Mouse (Mus musculus) liver, adult 2 months (tissue): ENCODE measurements around the gene Ripor1. TPM values are rescaled to one million over a fixed set of nuclear protein-coding genes. Genes with fewer than 3 reads are reported as not detected.

Source experiments
- DNase-seq: peaks from one replicate; pipeline ENCODE4 v3.0.0-alpha.2; 2011; ENCODE audit warnings: low read depth, low spot score; ENCODE audit errors: extremely low read depth
- H3K27ac ChIP-seq: fragments of 200-500 bp; replicated peaks from 2 replicates; pipeline ENCODE4 v1.5.1; 2012; ENCODE audit warnings: low read depth, mild to moderate bottlenecking, control low read depth, inconsistent platforms, low read length; ENCODE audit not compliant: insufficient read depth
- H3K27me3 ChIP-seq: fragments of 200-500 bp; 2 replicates; pipeline ENCODE4 v1.6.1; 2012; ENCODE audit warnings: mild to moderate bottlenecking, moderate library complexity, low read length, inconsistent platforms; ENCODE audit not compliant: control insufficient read depth, insufficient read depth
- H3K36me3 ChIP-seq: fragments of 200-500 bp; 2 replicates; pipeline ENCODE4 v1.6.1; 2012; ENCODE audit warnings: low read length, inconsistent platforms; ENCODE audit not compliant: control insufficient read depth, insufficient read depth
- H3K4me1 ChIP-seq: fragments of 200-500 bp; 2 replicates; pipeline ENCODE4 v1.6.1; 2011; ENCODE audit warnings: low read length; ENCODE audit not compliant: control insufficient read depth, insufficient read depth
- H3K4me3 ChIP-seq: fragments of 200-500 bp; 2 replicates; pipeline ENCODE4 v1.5.1; 2011; ENCODE audit warnings: low read depth, mild to moderate bottlenecking, control low read depth, low read length, moderate library complexity; ENCODE audit not compliant: insufficient read depth
- H3K79me2 ChIP-seq: fragments of 200-500 bp; 2 replicates; pipeline ENCODE4 v1.6.1; 2012; ENCODE audit warnings: inconsistent platforms, mild to moderate bottlenecking, low read length, moderate library complexity; ENCODE audit not compliant: control insufficient read depth, insufficient read depth
- H3K9ac ChIP-seq: fragments of 200-500 bp; 2 replicates; pipeline ENCODE4 v1.6.1; 2012; ENCODE audit warnings: low read depth, mild to moderate bottlenecking, control low read depth, inconsistent platforms, low read length
- CTCF ChIP-seq: fragments of 200-500 bp; IDR thresholded peaks from 2 replicates; pipeline ENCODE4 v1.5.1; 2011; ENCODE audit warnings: low read depth, low read length, control low read depth
- POLR2A ChIP-seq: fragments of 200-500 bp; IDR thresholded peaks from 2 replicates; pipeline ENCODE4 v1.6.1; 2011; ENCODE audit warnings: low read length, control low read depth; ENCODE audit not compliant: insufficient read depth; ENCODE audit errors: extremely low read depth
- WGBS: fragments of 180-500 bp; shearing (Covaris S2); methylation state at CpG from one replicate; pipeline ENCODE4 v1.1.7; 2018; 5-methylcytosine and 5-hydroxymethylcytosine counted together
- polyA plus RNA-seq: library from polyadenylated mRNA; depleted of rRNA; stranded (reverse); fragments of >200 nt; gene quantifications from 2 replicates; pipeline ENCODE4 v1.2.3, GENCODE M21; 2012; rRNA removed
- total RNA-seq: library from RNA; depleted of rRNA; stranded (reverse); fragments of >200 nt; gene quantifications from 2 replicates; pipeline ENCODE4 v1.2.3, GENCODE M21; 2014; rRNA removed

The Ripor1 gene
- total and polyA plus RNA-seq, 2 experiments: 1.3 to 7.4 TPM

DNA sequence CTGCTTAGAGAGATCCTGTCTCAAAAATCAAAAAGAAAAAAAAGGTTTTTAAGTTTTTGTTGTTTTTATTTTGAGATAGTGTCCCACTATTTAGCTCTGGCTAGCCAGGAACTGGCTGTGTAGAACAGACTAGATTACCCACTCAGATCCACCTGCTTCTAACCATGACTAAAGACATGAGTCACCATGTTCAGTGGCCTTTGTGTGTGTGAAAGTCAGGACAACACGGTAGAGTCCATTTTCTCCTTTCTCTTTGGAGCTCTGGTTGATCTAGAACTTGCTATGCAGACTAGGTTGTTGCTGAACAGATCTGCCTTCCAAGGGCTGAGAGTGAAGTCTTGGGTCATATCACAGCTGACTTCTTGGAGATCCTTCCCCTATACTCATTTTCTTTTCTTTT lies 34.8 kb downstream of the Ripor1 start:
- H3K4me1 ChIP-seq: peaks cover 7% of the 10 kb centered on the region
- H3K27me3 ChIP-seq: no peaks in the 10 kb centered on the region
- TF ChIP-seq POLR2A (no peak), CTCF (no peak)
- 64% methylated on average over 1 of the region's 1 CpGs for WGBS
- H3K9ac ChIP-seq: no peak overlapping the region
- H3K79me2 ChIP-seq: peaks cover 21% of the 10 kb centered on the region
- H3K27ac ChIP-seq: no peak overlapping the region
- no peak overlapping the region for H3K4me3 ChIP-seq
- H3K36me3 ChIP-seq: peaks cover 3% of the 10 kb centered on the region; the same call in 1 of the 2 replicates
- no peak for DNase-seq

DNA sequence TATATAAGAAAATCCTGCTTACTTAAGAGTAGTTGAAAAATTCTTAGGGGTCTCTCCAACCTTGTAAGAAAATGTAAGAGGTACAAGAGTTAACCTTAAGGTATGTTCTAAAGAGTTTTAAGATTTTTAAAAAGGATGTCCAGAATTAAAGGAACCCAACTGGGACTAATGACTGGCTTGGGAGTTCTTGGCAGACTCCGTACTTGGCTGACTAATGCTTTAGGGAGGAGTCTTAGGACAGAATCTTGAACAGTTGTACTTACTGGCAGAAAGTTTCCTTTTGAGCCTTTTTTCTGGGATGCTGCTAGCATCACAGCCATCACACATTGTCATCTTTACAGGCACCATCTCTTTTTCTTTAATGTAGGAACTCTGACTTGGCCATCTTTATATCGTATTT lies 35.5 kb downstream of the Ripor1 start:
- TF ChIP-seq CTCF (no peak), POLR2A (no peak)
- Histone ChIP-seq H3K4me1 (peaks cover 7% of the 10 kb centered on the region), H3K27me3 (no peaks in the 10 kb centered on the region), H3K36me3 (peaks cover 6% of the 10 kb centered on the region), H3K79me2 (peaks cover 21% of the 10 kb centered on the region), H3K27ac (no peak overlapping the region), H3K9ac (no peak overlapping the region), H3K4me3 (no peak overlapping the region)
- peak; percentile 28 for DNase-seq
- WGBS: 66% methylated on average over 2 of the region's 2 CpGs

GRCm38 (mm10) chr8:105645205-105645604 lies 40.1 kb downstream of the Ripor1 start:
- no peak for TF ChIP-seq CTCF
- H3K36me3 ChIP-seq: peaks cover 8% of the 10 kb centered on the region
- DNase-seq: no peak
- H3K9ac ChIP-seq: no peak overlapping the region
- H3K4me3 ChIP-seq: no peak overlapping the region
- peaks cover 1% of the 10 kb centered on the region; the same call in 1 of the 2 replicates for H3K4me1 ChIP-seq
- 93% methylated on average over 1 of the region's 1 CpGs for WGBS
- H3K27ac ChIP-seq: no peak overlapping the region
- H3K27me3 ChIP-seq: no peaks in the 10 kb centered on the region
- H3K79me2 ChIP-seq: peaks cover 13% of the 10 kb centered on the region; the same call in 1 of the 2 replicates

DNA sequence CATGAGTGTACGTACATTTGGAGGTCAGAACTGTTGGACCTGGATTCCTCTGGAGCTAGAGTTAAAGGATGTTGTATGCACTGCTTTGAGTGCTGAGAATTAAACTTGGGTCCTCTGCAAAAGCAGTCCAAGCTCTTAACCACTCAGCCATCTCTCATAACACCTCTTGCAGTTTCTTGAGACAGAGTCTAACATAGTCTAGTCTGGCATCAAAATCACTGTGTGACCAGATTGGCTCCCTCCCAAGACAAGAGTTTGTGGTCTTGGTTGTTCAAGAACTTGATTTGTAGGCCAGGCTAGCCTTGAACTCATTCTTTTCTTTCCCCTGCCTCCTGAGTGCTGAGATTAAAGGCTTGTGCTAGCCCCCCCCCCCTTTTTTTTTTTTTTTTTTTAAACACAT lies 43.9 kb downstream of the Ripor1 start:
- 94% methylated on average over 1 of the region's 1 CpGs for WGBS
- Histone ChIP-seq H3K4me3 (no peak overlapping the region), H3K27me3 (no peaks in the 10 kb centered on the region), H3K79me2 (peaks cover 19% of the 10 kb centered on the region; the same call in 1 of the 2 replicates), H3K36me3 (peaks cover 6% of the 10 kb centered on the region), H3K9ac (no peak overlapping the region), H3K27ac (no peak overlapping the region), H3K4me1 (peaks cover 1% of the 10 kb centered on the region; the same call in 1 of the 2 replicates)
- DNase-seq: no peak
- TF ChIP-seq CTCF: no peak
- TF ChIP-seq POLR2A: no peak

DNA sequence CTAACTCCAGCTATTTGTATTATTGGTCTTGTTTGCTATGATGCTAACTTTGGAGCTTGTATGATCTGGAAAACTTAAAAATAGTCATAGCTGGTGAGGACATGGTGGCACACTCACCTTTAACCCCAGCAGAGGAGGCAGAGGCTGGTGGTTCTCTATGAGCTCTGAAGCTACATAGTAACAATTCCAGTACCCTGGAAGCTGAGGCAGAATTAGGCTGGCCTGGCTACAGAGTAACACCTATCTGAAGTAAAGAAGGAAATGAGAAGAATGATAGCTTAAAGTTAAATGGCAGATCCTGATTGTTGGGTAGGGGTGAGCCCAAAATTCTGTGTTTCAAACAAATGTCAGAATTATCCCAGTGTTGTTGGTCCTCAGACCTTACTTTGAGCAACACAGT lies 52.6 kb downstream of the Ripor1 start:
- no peak overlapping the region for H3K27ac ChIP-seq
- H3K4me1 ChIP-seq: no peaks in the 10 kb centered on the region
- H3K9ac ChIP-seq: no peak overlapping the region
- DNase-seq: no peak
- H3K36me3 ChIP-seq: peaks cover 3% of the 10 kb centered on the region; the same call in 1 of the 2 replicates
- peaks cover 12% of the 10 kb centered on the region; the same call in 1 of the 2 replicates for H3K79me2 ChIP-seq
- no peak overlapping the region for H3K4me3 ChIP-seq
- no peak for TF ChIP-seq POLR2A
- TF ChIP-seq CTCF: no peak
- no peaks in the 10 kb centered on the region for H3K27me3 ChIP-seq

- Histone ChIP-seq H3K4me1 (no peaks in the 10 kb centered on the region), H3K27me3 (no peaks in the 10 kb centered on the region), H3K9ac (no peak overlapping the region), H3K79me2 (peaks cover 3% of the 10 kb centered on the region; the same call in 1 of the 2 replicates), H3K27ac (no peak overlapping the region), H3K4me3 (no peak overlapping the region), H3K36me3 (peaks cover 18% of the 10 kb centered on the region)
- TF ChIP-seq POLR2A: no peak
- peak; percentile 16; the same call in 1 of the 2 replicates for TF ChIP-seq CTCF
- peak; percentile 35 for DNase-seq
- WGBS: 79% methylated on average over 3 of the region's 3 CpGs
Observed at GRCm38 (mm10) chr8:105661167-105661566, 56.1 kb downstream of the Ripor1 start.

Other genes with a start within 250 kb of the Ripor1 start
- under 0.01 and 0.13 TPM in 2 replicates for gene Plekhg4, start 232.0 kb upstream of the Ripor1 start, total RNA-seq
- gene Plekhg4, start 232.0 kb upstream of the Ripor1 start, polyA plus RNA-seq: 0.09 TPM in 1 of 2 replicates, not detected in the other
- not detected in 2 replicates for gene Kctd19, start 191.8 kb upstream of the Ripor1 start, total RNA-seq
- gene Kctd19, start 191.8 kb upstream of the Ripor1 start, polyA plus RNA-seq: not detected in 2 replicates
- gene Lrrc36, start 191.7 kb upstream of the Ripor1 start, total RNA-seq: not detected in 2 replicates
- not detected in 2 replicates for gene Lrrc36, start 191.7 kb upstream of the Ripor1 start, polyA plus RNA-seq
- gene Tppp3, start 133.7 kb upstream of the Ripor1 start, total RNA-seq: 0.47 and 0.65 TPM in 2 replicates
- 0.51 and 0.80 TPM in 2 replicates for gene Tppp3, start 133.7 kb upstream of the Ripor1 start, polyA plus RNA-seq
- gene Zdhhc1, start 108.4 kb upstream of the Ripor1 start, total RNA-seq: 1.9 and 2.3 TPM in 2 replicates
- 2.3 and 4.5 TPM in 2 replicates for gene Zdhhc1, start 108.4 kb upstream of the Ripor1 start, polyA plus RNA-seq
- gene Hsd11b2, start 86.5 kb upstream of the Ripor1 start, total RNA-seq: not detected in 2 replicates
- 0.09 and 0.12 TPM in 2 replicates for gene Hsd11b2, start 86.5 kb upstream of the Ripor1 start, polyA plus RNA-seq
- 63.5 and 85.9 TPM in 2 replicates for gene Atp6v0d1, start 39.2 kb upstream of the Ripor1 start, total RNA-seq
- gene Atp6v0d1, start 39.2 kb upstream of the Ripor1 start, polyA plus RNA-seq: 77.2 and 82.0 TPM in 2 replicates
- 14.6 and 15.6 TPM in 2 replicates for gene Ctcf, start 31.3 kb downstream of the Ripor1 start, total RNA-seq
- 6.6 TPM in 2 replicates for gene Ctcf, start 31.3 kb downstream of the Ripor1 start, polyA plus RNA-seq
- not detected in 2 replicates for gene Agrp, start 32.1 kb downstream of the Ripor1 start, total RNA-seq
- not detected in 2 replicates for gene Agrp, start 32.1 kb downstream of the Ripor1 start, polyA plus RNA-seq
- gene Carmil2, start 81.0 kb downstream of the Ripor1 start, total RNA-seq: under 0.01 and 0.07 TPM in 2 replicates
- gene Carmil2, start 81.0 kb downstream of the Ripor1 start, polyA plus RNA-seq: 0.32 and 0.64 TPM in 2 replicates
- 1.5 and 3.2 TPM in 2 replicates for gene Acd, start 95.8 kb downstream of the Ripor1 start, total RNA-seq
- gene Acd, start 95.8 kb downstream of the Ripor1 start, polyA plus RNA-seq: 18.3 and 22.8 TPM in 2 replicates
- 4.1 and 5.4 TPM in 2 replicates for gene Pard6a, start 95.9 kb downstream of the Ripor1 start, total RNA-seq
- 8.1 and 8.6 TPM in 2 replicates for gene Pard6a, start 95.9 kb downstream of the Ripor1 start, polyA plus RNA-seq
- gene 4933405L10Rik, start 102.4 kb downstream of the Ripor1 start, total RNA-seq: not detected in 2 replicates
- not detected in 2 replicates for gene 4933405L10Rik, start 102.4 kb downstream of the Ripor1 start, polyA plus RNA-seq
- 0.13 TPM in 1 of 2 replicates, not detected in the other for gene Enkd1, start 103.0 kb downstream of the Ripor1 start, total RNA-seq
- 0.42 and 0.62 TPM in 2 replicates for gene Enkd1, start 103.0 kb downstream of the Ripor1 start, polyA plus RNA-seq
- 2.6 and 3.4 TPM in 2 replicates for gene Gfod2, start 153.4 kb downstream of the Ripor1 start, total RNA-seq
- 6.3 and 9.2 TPM in 2 replicates for gene Gfod2, start 153.4 kb downstream of the Ripor1 start, polyA plus RNA-seq
- gene Ranbp10, start 222.1 kb downstream of the Ripor1 start, total RNA-seq: 19.7 and 26.9 TPM in 2 replicates
- 37.1 and 38.0 TPM in 2 replicates for gene Ranbp10, start 222.1 kb downstream of the Ripor1 start, polyA plus RNA-seq
- gene Tsnaxip1, start 222.5 kb downstream of the Ripor1 start, total RNA-seq: not detected in 2 replicates
- not detected in 2 replicates for gene Tsnaxip1, start 222.5 kb downstream of the Ripor1 start, polyA plus RNA-seq
- 0.92 and 1.4 TPM in 2 replicates for gene Cenpt, start 248.0 kb downstream of the Ripor1 start, total RNA-seq
- 1.9 and 2.1 TPM in 2 replicates for gene Cenpt, start 248.0 kb downstream of the Ripor1 start, polyA plus RNA-seq
- 11.3 and 15.6 TPM in 2 replicates for gene Thap11, start 249.9 kb downstream of the Ripor1 start, total RNA-seq
- 26.9 and 28.5 TPM in 2 replicates for gene Thap11, start 249.9 kb downstream of the Ripor1 start, polyA plus RNA-seq